Mouse (Mus musculus): ENCODE measurements around the gene Psmg3.
A peak's percentile ranks its signal among the peaks of the same experiment; 100 is the strongest.

Psmg3 gene

DNA sequence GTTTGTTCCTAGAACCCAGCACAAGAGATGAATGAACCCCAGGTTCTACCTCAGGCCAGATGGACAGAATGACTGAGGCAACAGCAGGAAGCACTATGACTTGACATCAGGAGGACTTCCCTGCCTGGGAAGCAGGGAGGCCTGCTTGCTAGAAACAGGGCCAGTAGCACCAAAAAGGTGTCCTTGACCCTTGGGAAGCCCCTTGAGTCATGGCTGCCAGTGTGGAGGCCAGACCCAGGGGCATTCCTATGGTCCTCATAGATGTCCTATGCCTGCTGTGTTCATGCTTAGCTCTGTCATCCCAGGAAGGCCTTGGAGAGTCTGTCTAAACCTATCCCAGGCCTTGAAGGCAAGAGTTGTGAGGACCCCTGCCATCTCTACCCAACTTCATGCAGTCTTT, 10.2 kb downstream of the Psmg3 start:
- no peak for DNase-seq (ENCODE audit: extremely low spot score, low spot score)

DNA sequence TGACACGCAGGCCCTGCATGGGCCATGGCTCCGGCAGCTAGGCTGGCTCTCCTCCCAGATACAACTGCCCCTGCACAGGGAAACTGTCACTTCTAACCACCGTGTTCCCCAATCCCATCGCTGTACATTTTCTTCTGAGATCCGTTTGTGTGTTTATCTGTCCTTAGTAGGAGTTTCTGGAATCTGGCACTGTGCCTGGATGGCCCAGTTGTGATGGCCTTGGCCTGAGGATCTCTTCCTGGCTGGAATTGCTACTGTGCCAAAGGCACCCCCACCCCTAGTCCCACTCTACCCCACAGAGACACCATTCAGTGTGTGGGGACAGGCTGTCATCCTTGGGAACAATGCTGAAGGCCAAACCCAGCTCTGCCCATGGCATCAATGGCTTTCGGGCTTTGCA, 10.7 kb downstream of the Psmg3 start:
- DNase-seq (ENCODE audit: extremely low spot score, low spot score): no peak

- no peak for DNase-seq (ENCODE audit: extremely low spot score, low spot score)
Observed at GRCm38 (mm10) chr5:139813963-139814381, 12.7 kb downstream of the Psmg3 start.

- DNase-seq (ENCODE audit: extremely low spot score, low spot score): no peak
Observed at GRCm38 (mm10) chr5:139813126-139813490, 13.6 kb downstream of the Psmg3 start.

- no peak for DNase-seq (ENCODE audit: extremely low spot score, low spot score)
Observed at GRCm38 (mm10) chr5:139812398-139813125, 14.1 kb downstream of the Psmg3 start.

DNA sequence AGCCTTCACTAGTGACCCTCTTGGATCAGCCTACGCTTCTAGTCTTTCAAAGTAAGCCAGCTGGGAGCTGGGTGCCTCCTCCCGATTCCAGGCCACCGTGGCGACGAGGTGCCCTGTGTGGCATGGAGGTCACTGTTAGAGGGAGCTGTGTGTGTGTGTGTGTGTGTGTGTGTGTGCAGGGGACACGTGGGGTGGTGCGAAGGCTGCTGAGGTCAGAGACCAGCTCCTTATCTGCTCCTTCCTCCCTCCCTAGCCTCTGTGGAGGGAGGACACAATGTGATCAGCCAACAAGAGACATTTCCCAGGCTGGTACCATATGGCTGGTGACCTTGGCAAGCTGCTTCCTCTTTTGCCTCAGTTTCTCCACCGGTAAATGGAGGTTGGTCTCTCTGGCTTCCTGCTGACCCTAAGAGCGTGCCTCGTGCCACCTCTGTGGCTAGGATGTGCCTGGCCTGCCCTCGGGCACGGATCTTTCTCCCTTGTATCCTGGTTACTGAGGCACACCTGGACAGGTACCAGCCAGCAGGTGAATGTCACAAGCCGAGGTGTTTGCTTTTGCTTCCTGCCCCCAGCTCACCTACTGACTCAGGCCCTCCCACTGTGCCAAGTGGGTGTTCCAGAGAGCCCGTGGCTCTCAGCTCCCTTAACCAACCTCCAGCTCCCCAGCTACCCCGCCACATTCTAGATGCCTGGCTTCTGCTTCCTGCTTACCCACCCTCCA, 14.8 kb downstream of the Psmg3 start:
- DNase-seq (ENCODE audit: extremely low spot score, low spot score): no peak

- DNase-seq (ENCODE audit: extremely low spot score, low spot score): no peak
Observed at GRCm38 (mm10) chr5:139809397-139809796, 17.3 kb downstream of the Psmg3 start.

DNA sequence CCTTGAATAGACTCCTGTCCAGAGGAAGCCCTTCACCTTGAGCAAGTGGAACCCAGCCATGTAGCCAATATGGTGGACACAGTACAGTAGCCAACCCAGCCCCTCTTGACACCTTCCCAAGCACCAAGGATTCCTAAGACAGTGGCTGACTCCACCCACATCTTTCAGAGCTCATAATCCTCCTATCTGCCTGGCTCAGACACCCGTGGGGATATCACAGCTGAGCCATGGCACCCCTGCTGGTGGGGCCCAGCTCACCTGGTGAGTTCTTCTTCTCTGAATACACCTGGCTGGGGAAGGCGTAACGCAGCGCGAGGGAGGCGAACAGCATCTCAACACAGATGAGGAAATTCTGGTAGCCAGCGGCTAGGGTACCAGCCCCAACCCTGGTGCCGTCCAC, 20.8 kb downstream of the Psmg3 start:
- no peak for DNase-seq (ENCODE audit: extremely low spot score, low spot score)

DNA sequence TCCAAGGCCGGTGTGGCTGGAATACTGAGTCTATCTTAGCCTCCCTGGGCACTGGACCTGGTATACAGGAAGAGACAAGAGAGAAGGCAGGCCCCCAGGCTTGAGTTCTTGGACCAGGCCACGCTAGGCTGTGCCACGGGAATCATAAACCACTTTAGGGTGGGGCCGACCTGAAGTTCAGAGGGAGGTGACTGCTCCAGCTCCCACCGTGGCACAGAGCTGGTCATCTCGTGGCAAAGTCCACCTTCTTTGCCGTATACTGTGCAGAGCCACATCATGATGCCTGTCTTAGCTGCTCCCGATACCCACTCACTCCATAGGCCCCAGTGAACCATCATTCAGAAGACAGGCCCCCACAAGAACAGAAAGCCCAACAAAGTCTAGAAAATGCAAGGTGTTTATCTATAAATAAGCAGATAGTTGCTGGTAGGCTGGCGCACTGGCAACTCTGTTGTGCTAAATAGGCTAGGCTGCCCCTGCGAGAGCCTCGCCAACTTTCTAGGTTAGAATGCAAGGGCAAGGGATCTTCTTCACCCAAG, 22.0 kb downstream of the Psmg3 start:
- DNase-seq (ENCODE audit: extremely low spot score, low spot score): no peak

DNA sequence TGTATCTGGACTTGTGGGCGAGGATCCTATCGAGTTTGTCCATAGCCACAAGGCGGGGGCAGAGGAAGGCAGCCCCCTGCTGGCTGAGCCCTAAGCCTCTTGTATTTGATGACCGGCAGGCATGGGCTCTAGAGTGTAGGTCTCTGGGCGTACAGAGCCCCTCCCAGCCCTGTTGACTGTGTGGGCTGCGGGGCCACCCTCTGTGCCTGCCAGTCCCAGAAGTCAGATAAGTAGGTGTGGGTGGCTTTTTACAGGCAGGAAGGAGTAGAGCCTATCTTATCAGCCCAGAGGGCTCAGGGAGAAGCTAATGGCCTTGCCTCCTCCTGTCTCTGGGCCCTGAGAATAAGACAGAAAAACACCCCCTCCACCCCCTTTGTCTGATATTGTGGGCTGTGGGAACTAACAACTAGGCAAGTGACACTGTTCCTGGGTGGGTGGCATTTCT, 22.6 kb downstream of the Psmg3 start:
- no peak for DNase-seq (ENCODE audit: extremely low spot score, low spot score)

DNA sequence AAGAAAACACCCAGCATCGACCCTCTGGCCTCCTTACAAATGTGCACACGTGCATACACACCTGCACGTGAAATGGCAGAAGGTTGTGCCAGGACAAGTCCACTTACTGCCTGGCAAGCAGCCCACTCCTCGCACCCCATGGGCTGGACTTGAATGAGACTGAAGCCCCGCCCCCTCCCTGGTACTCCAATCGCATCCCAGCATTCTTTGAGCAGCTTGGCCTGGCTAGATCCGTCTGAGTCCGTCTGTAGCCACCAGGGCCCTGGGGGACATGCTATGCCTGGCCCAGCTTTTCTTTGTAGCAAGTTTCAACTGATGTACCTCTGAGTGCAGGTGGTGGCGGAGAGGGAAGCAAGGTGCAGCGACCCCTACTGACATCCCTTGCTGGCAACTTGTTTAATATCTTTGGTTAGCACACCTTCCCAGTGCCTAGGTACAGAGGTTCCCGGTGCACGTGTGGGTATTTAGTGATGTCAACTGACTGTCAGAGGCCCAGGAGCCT, 23.0 kb downstream of the Psmg3 start:
- DNase-seq (ENCODE audit: extremely low spot score, low spot score): peak; percentile 59

DNA sequence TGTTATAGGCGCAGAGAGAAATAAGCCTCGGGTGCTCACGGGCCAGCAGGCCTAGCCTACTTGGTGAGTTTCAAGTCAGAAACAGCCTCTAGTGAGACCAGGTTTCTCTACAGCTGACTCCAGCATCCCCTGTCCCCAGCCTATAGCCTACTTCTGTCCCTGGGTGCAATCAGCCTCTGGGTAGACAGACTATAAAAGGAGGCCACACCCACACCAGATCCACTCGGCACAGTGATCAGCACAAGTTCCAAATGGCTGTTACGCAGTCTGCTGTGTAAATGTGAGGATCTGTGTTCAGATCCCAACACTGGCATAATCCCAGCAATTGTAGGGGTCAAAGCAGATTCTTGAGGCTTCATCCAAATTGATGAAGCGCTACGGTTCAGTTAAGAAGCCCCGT, 23.5 kb downstream of the Psmg3 start:
- no peak for DNase-seq (ENCODE audit: extremely low spot score, low spot score)

DNA sequence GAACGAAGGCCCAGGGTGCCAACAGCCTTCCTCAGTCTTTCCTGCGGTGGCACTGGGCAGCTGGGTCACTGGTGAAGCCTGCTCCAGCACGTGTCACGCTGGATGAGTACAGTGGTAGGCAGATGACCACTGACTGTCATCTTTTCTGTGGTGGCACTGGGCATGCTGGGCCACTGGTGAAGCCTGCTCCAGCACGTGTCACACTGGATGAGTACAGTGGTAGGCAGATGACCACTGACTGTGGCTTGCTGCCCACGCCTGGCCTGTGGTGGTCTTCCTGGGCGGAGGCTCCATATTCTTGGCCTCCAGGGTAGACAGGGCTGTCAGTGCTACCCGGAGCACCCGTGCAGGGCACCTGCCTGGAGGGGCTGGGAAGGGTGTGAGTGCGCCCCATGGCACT, 24.8 kb downstream of the Psmg3 start:
- DNase-seq (ENCODE audit: extremely low spot score, low spot score): no peak

- DNase-seq (ENCODE audit: extremely low spot score, low spot score): no peak
Observed at GRCm38 (mm10) chr5:139801231-139801630, 25.5 kb downstream of the Psmg3 start.

DNA sequence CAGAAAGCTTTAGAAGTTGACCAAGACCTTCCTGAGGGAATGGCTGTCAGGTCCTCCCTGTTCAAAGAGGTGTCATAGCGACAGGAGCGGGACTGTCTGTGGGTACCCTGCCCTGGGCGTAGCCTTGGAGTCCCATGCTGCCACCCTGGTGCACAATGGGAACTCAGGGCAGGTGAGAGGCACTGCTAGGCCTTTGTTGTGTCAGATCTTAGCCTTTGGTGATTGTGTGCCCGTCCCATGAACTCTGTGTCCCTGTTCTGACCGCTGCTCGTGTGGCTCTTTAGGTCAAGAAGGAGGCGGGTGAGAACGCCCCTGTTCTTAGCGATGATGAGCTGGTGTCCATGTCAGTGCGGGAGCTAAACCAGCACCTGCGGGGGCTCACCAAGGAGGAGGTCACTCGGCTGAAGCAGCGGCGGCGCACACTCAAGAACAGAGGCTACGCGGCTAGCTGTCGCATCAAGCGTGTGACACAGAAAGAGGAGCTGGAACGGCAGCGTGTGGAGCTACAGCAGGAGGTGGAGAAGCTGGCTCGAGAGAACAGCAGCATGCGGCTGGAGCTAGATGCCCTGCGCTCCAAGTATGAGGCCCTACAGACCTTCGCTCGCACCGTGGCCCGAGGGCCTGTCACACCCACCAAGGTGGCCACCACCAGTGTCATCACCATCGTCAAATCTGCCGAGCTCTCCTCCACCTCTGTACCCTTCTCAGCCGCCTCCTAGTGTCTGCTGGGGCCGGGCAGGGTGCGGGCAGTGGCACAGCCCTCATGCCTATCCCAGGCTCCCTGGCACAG, 26.7 kb downstream of the Psmg3 start:
- no peak for DNase-seq (ENCODE audit: extremely low spot score, low spot score)

GRCm38 (mm10) chr5:139799041-139799440, 27.6 kb downstream of the Psmg3 start:
- DNase-seq (ENCODE audit: extremely low spot score, low spot score): no peak

GRCm38 (mm10) chr5:139798168-139798900, 28.4 kb downstream of the Psmg3 start:
- peak; percentile 39 for DNase-seq (ENCODE audit: extremely low spot score, low spot score)

DNA sequence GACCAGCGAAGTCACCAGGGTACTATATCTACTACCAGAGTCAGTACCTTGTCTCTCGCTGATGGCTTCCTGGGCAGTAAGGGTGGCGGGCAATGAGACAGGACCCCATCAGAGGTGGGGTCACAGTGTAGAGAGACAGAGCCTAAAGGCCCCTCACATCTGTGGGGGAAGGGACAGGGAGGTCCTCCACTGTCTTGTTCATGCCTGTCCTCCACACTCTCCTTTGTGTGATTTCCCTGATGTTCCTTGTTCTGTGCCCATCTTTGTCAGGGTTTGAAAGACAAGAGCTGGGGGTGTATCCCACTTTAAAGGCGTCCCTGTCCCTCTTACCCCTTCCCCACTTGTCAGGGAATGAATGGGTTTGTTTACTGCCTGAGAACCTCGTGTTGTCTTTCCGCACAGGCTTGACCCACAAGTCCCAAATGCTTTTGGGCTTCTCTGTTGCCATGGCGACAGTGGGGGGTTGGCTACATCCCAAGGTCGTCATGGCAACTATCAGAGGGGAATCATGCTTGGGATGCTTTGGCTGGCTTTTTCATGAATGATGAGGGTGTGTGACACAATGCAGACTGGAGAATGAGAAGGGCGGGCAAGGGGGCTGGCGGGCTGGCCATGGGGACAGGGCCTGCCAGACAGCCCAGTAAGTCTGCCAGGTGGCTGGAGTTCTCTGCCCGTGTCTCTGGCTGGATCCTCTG, 29.1 kb downstream of the Psmg3 start:
- peak; percentile 74 for DNase-seq (ENCODE audit: extremely low spot score, low spot score)

GRCm38 (mm10) chr5:139796900-139797299, 29.8 kb downstream of the Psmg3 start:
- no peak for DNase-seq (ENCODE audit: extremely low spot score, low spot score)

DNA sequence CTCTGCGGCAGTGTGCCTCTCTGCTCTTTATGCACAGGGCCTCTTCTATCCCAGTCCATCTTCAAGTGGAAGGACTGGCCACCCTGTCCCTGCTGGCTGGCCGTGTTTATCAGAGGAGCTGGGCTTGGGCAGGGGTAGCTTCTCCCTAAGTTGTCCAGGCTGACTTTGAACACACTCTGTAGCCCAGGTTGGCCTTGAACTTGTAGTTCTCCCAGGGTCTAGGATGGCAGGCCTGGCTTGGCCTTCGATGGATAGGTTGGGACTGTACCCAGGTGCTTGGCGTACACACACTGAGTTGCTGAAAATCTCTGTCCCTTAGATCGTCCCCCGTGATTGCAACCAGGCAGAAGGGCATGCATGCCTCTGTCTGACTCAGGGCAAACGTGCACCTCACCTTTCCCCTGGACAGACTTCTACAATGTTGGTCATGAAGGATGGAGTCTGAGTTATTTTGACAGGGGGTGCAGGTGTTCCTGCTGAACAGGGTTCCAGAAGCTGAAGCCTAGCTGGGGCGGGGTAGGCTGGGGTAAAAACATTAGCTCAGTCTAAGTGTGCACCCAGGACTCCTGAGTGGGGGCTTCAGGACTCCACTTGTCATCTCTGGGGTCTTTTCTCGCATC, 30.6 kb downstream of the Psmg3 start:
- no peak for DNase-seq (ENCODE audit: extremely low spot score, low spot score)
